Mouse (Mus musculus): ENCODE measurements at regions not wholly inside any gene's neighbourhood (a gene's known extent, or its start where the extent isn't known, plus 50 kb on each side); places are given as distances from the start of the nearest gene placed in this dataset.
"Not testable (repeated sequence)": the region's sequence is repeated elsewhere in the genome, so short reads cannot be mapped to it uniquely, and the experiment has no call there.

- intact Hi-C loops (cut with DNase I): no loop called here
- DNase-seq (ENCODE audit: low spot score in 2 of 2): peak in 1 of 2 experiments; percentile 3
Observed at GRCm38 (mm10) chr12:64788761-64789160, 128.9 kb upstream of the Gm527 start.

GRCm38 (mm10) chr12:64808492-64808891, 109.2 kb upstream of the Gm527 start:
- DNase-seq (ENCODE audit: low spot score in 2 of 2); intact Hi-C loops (cut with DNase I): not testable (repeated sequence)

- DNase-seq (ENCODE audit: low spot score in 2 of 2): no peak
- intact Hi-C loops (cut with DNase I): no loop called here
Observed at GRCm38 (mm10) chr12:64810081-64810480, 107.6 kb upstream of the Gm527 start.

- intact Hi-C loops (cut with DNase I): no loop called here
- no peak for DNase-seq (ENCODE audit: low spot score in 2 of 2)
Observed at GRCm38 (mm10) chr12:64815871-64816270, 101.8 kb upstream of the Gm527 start.

GRCm38 (mm10) chr12:64817056-64817810, 100.5 kb upstream of the Gm527 start:
- intact Hi-C loops (cut with DNase I): no loop called here
- DNase-seq (ENCODE audit: low spot score in 2 of 2): no peak

- no peak for DNase-seq (ENCODE audit: low spot score in 2 of 2)
- intact Hi-C loops (cut with DNase I): no loop called here
Observed at GRCm38 (mm10) chr12:64820722-64821121, 97.0 kb upstream of the Gm527 start.

- peak; percentile 18 to 53 for DNase-seq (ENCODE audit: low spot score in 2 of 2)
- intact Hi-C loops (cut with DNase I): no loop called here
Observed at GRCm38 (mm10) chr12:64829662-64830249, 88.0 kb upstream of the Gm527 start.

- intact Hi-C loops (cut with DNase I): no loop called here
- DNase-seq (ENCODE audit: low spot score in 2 of 2): no peak
Observed at GRCm38 (mm10) chr12:64832313-64833151, 85.2 kb upstream of the Gm527 start.

GRCm38 (mm10) chr12:64857709-64858108, 60.0 kb upstream of the Gm527 start:
- peak in 1 of 2 experiments; percentile 12 for DNase-seq (ENCODE audit: low spot score in 2 of 2)
- intact Hi-C loops (cut with DNase I): no loop called here

Data from left cerebral cortex, postnatal 25 days (tissue).